Mouse (Mus musculus): ENCODE measurements around the gene Map7d1. TPM values are rescaled to one million over a fixed set of nuclear protein-coding genes. Genes with fewer than 3 reads are reported as not detected.
A peak's percentile ranks its signal among the peaks of the same experiment; 100 is the strongest.

Map7d1 gene
- polyA plus RNA-seq, 1 experiment, result 46.3 TPM

- 95% methylated on average over 13 of the region's 13 CpGs for WGBS
- H3K27ac ChIP-seq (ENCODE audit: insufficient read depth, low read length), result no peak overlapping the region
- no peaks in the 10 kb centered on the region for H3K27me3 ChIP-seq (ENCODE audit: control insufficient read depth, insufficient read depth, low read length)
- no peak overlapping the region for H3K4me3 ChIP-seq (ENCODE audit: extremely low read depth, insufficient read depth, insufficient read length)
- peaks cover 18% of the 10 kb centered on the region for H3K36me3 ChIP-seq (ENCODE audit: control insufficient read depth, insufficient read depth, low read length)
- no peak for DNase-seq (ENCODE audit: low read depth in 1 of 2, low spot score in 2 of 2)
- TF ChIP-seq CTCF (IDR thresholded peaks at IDR 0.05; ENCODE audit: extremely low read depth, insufficient read depth, insufficient read length, insufficient replicate concordance) (no peak), POLR2A (IDR thresholded peaks at IDR 0.05; ENCODE audit: low read depth, low read length) (no peak)
- H3K4me1 ChIP-seq (ENCODE audit: control insufficient read depth, insufficient read depth, insufficient read length), result peaks cover 2% of the 10 kb centered on the region; the same call in 1 of the 2 replicates
These were observed 17.6 kb upstream of the Map7d1 start for GRCm38 (mm10) chr4:126273753-126274152.

GRCm38 (mm10) chr4:126269292-126269691 lies 13.1 kb upstream of the Map7d1 start:
- WGBS, result 79% methylated on average over 3 of the region's 3 CpGs
- Histone ChIP-seq H3K36me3 (ENCODE audit: control insufficient read depth, insufficient read depth, low read length) (peaks cover 16% of the 10 kb centered on the region), H3K27ac (ENCODE audit: insufficient read depth, low read length) (no peak overlapping the region), H3K4me3 (ENCODE audit: extremely low read depth, insufficient read depth, insufficient read length) (no peak overlapping the region), H3K4me1 (ENCODE audit: control insufficient read depth, insufficient read depth, insufficient read length) (no peaks in the 10 kb centered on the region), H3K27me3 (ENCODE audit: control insufficient read depth, insufficient read depth, low read length) (no peaks in the 10 kb centered on the region)
- TF ChIP-seq CTCF (IDR thresholded peaks at IDR 0.05; ENCODE audit: extremely low read depth, insufficient read depth, insufficient read length, insufficient replicate concordance), result no peak
- no peak for DNase-seq (ENCODE audit: low read depth in 1 of 2, low spot score in 2 of 2)

DNA sequence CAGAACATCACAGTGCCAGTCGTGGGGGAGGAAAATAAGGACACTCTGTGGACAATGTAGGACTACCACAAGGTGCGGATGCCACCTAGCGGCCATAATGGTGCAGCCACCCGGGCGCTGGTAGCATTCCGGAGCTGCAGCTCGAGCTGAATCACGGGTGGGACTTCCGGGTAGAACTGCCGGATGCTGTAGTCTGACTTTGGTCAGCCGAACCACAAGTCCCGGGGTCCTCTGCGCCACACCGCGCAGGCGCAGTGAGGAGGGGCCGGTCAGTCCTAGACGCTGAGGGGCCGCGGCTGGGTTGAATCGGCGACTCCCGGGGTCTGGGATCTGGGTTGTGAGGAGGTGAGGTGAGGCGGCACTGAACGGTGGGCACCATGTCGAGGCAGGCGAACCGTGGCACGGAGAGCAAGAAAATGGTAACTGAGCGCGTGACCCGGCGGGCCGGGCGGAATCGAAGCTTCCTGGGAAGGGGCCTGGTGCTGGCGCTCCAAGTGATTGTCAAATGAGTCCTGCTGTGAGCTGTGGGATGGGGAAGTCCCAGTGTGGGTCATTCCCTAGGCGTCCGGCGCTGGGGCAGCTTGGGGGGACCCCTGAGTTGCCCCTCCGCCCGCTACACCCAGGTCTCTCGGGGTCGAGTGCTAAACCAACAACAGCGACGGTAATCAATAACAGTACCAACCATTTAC lies 6.1 kb upstream of the Map7d1 start, which contains the start of gene Trappc3:
TSS of gene Trappc3 (plus strand) at position 207 of the 689 bp plus-strand sequence.
- TF ChIP-seq CTCF (IDR thresholded peaks at IDR 0.05; ENCODE audit: extremely low read depth, insufficient read depth, insufficient read length, insufficient replicate concordance) (peak; percentile 96), POLR2A (IDR thresholded peaks at IDR 0.05; ENCODE audit: low read depth, low read length) (no peak)

DNA sequence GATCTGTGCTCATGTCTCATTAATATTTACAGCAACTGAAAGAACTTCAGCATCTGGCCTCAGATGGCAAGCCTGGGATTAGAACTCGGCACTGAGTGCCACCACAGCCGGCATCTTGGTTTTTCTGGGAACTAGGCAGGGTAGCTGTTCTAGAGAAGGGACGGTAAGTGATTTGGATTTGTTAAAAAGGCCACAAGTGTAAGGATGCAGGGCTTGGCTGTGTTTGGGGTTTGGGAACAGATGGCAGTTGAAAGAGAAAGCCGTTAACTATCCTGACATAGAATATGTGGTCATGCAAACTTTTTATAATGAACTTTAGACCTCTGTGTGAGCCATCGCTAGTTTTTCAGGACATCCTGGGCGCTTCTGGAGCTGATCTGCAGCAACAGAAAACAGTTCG lies 5.5 kb upstream of the Map7d1 start:
- no peak overlapping the region for H3K4me3 ChIP-seq (ENCODE audit: extremely low read depth, insufficient read depth, insufficient read length)
- H3K4me1 ChIP-seq (ENCODE audit: control insufficient read depth, insufficient read depth, insufficient read length), result peaks cover 31% of the 10 kb centered on the region
- H3K27ac ChIP-seq (ENCODE audit: insufficient read depth, low read length), result peak overlapping the region; percentile 76; the same call in 1 of the 2 replicates
- no peaks in the 10 kb centered on the region for H3K36me3 ChIP-seq (ENCODE audit: control insufficient read depth, insufficient read depth, low read length)
- DNase-seq (ENCODE audit: low read depth in 1 of 2, low spot score in 2 of 2), result no peak
- H3K27me3 ChIP-seq (ENCODE audit: control insufficient read depth, insufficient read depth, low read length), result no peaks in the 10 kb centered on the region
- no peak for TF ChIP-seq POLR2A (IDR thresholded peaks at IDR 0.05; ENCODE audit: low read depth, low read length)
- whole genome bisulfite sequencing, result 42% methylated on average over 7 of the region's 7 CpGs

More for the DNA sequence above, 6.1 kb upstream of the Map7d1 start, which contains the start of gene Trappc3:
- Histone ChIP-seq H3K4me1 (ENCODE audit: control insufficient read depth, insufficient read depth, insufficient read length) (peaks cover 26% of the 10 kb centered on the region), H3K27ac (ENCODE audit: insufficient read depth, low read length) (peak within 1 kb of the TSS; percentile 76), H3K36me3 (ENCODE audit: control insufficient read depth, insufficient read depth, low read length) (no peaks in the 10 kb centered on the region), H3K4me3 (ENCODE audit: extremely low read depth, insufficient read depth, insufficient read length) (peak within 1 kb of the TSS; percentile 76), H3K27me3 (ENCODE audit: control insufficient read depth, insufficient read depth, low read length) (no peaks in the 10 kb centered on the region)
- DNase-seq (ENCODE audit: low read depth in 1 of 2, low spot score in 2 of 2), result peak; percentile 94 to 99
- under 1% methylated on average over 46 of the region's 46 CpGs for WGBS

DNA sequence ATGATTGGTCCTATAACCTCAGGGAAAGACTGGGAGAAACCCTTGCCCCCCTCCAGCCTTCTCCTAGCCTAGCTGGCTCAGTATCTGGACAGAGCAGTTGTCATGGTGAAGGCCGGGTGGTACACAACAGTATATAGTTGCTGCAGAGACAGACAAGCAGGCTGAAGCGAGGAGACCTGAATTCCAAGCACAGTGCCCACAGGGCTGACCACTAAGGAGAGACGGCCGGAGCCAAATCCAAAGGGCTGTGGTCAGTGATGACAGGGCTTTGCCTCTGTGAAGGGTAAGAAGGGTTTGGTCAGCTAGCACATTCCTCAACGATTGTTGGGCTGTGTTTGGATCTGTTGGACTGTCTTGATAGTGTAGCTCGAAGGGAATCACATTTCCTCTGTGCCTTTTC lies 5.1 kb upstream of the Map7d1 start:
- Histone ChIP-seq H3K27me3 (ENCODE audit: control insufficient read depth, insufficient read depth, low read length) (no peaks in the 10 kb centered on the region), H3K4me1 (ENCODE audit: control insufficient read depth, insufficient read depth, insufficient read length) (peaks cover 31% of the 10 kb centered on the region), H3K27ac (ENCODE audit: insufficient read depth, low read length) (peak overlapping the region; percentile 76), H3K36me3 (ENCODE audit: control insufficient read depth, insufficient read depth, low read length) (no peaks in the 10 kb centered on the region), H3K4me3 (ENCODE audit: extremely low read depth, insufficient read depth, insufficient read length) (no peak overlapping the region)
- TF ChIP-seq CTCF (IDR thresholded peaks at IDR 0.05; ENCODE audit: extremely low read depth, insufficient read depth, insufficient read length, insufficient replicate concordance), result no peak
- TF ChIP-seq POLR2A (IDR thresholded peaks at IDR 0.05; ENCODE audit: low read depth, low read length), result no peak
- DNase-seq (ENCODE audit: low read depth in 1 of 2, low spot score in 2 of 2), result no peak
- WGBS, result 73% methylated on average over 6 of the region's 6 CpGs

- Histone ChIP-seq H3K4me1 (ENCODE audit: control insufficient read depth, insufficient read depth, insufficient read length) (peaks cover 31% of the 10 kb centered on the region), H3K27me3 (ENCODE audit: control insufficient read depth, insufficient read depth, low read length) (no peaks in the 10 kb centered on the region), H3K27ac (ENCODE audit: insufficient read depth, low read length) (peak overlapping the region; percentile 76), H3K36me3 (ENCODE audit: control insufficient read depth, insufficient read depth, low read length) (no peaks in the 10 kb centered on the region), H3K4me3 (ENCODE audit: extremely low read depth, insufficient read depth, insufficient read length) (0 out of 2 replicates have a peak overlapping the region, but pooled peaks have one; percentile 0)
- TF ChIP-seq POLR2A (IDR thresholded peaks at IDR 0.05; ENCODE audit: low read depth, low read length), result no peak
- TF ChIP-seq CTCF (IDR thresholded peaks at IDR 0.05; ENCODE audit: extremely low read depth, insufficient read depth, insufficient read length, insufficient replicate concordance), result no peak
- WGBS, result 11% methylated on average over 10 of the region's 10 CpGs
- peak in 1 of 2 experiments; percentile 51 for DNase-seq (ENCODE audit: low read depth in 1 of 2, low spot score in 2 of 2)
These were observed 4.5 kb upstream of the Map7d1 start for GRCm38 (mm10) chr4:126260520-126261201.
